9 mouse cellular contexts compared by ENCODE assay signal in genomic region chr15:4375031-4375422, GRCm38 (mm10). TPM values are rescaled to one million over a fixed set of nuclear protein-coding genes. Genes with fewer than 3 reads are reported as not detected.
DNase-seq lines count a peak whose midpoint lies in the region; ATAC-seq lines count a peak whose summit lies in the region.
"Had no signal": no experiment of that assay in that cellular context is flagged by ENCODE, and none has a peak within 500 bp of the region (broad histone marks: within the 10 kb centered on the region; RNA-seq: fewer than 3 reads in every experiment).

No protein-coding gene starts in this region.

- ATAC-seq in heart, embryonic 16.5 days (replicated peaks; ENCODE audit: extremely low read depth, insufficient read depth, low FRiP score), result no peak
- ATAC-seq in embryonic facial prominence, embryonic 12.5 days (ENCODE audit: insufficient number of reproducible peaks, insufficient read depth, low FRiP score, low TSS enrichment), result no peak
- ATAC-seq in hindbrain, embryonic 15.5 days (ENCODE audit: low FRiP score, low read depth), result peak; percentile 1; the same call in 1 of the 2 replicates
- peak; percentile 0; the same call in 1 of the 2 replicates for ATAC-seq in midbrain, embryonic 16.5 days

- H3K4me3 ChIP-seq in heart, embryonic 16.5 days (ENCODE audit: low read length), result peak overlapping the region; percentile 50
- H3K4me3 ChIP-seq in embryonic facial prominence, embryonic 12.5 days, result peak overlapping the region; percentile 43
- H3K4me3 ChIP-seq in hindbrain, embryonic 15.5 days, result peak overlapping the region; percentile 70
- peak overlapping the region; percentile 56 for H3K4me3 ChIP-seq in midbrain, embryonic 16.5 days (ENCODE audit: low read depth, low read length)

- H3K27me3 ChIP-seq in heart, embryonic 16.5 days (ENCODE audit: control insufficient read depth, insufficient read depth, low read length), result 0 out of 2 replicates have a peak, but pooled peaks cover 2% of the 10 kb centered on the region
- H3K27me3 ChIP-seq in embryonic facial prominence, embryonic 12.5 days, result peaks cover 7% of the 10 kb centered on the region; the same call in 1 of the 2 replicates
- no peaks in the 10 kb centered on the region for H3K27me3 ChIP-seq in hindbrain, embryonic 15.5 days
- H3K27me3 ChIP-seq in midbrain, embryonic 16.5 days (ENCODE audit: control insufficient read depth, insufficient read depth, low read depth, low read length), result no peaks in the 10 kb centered on the region

- no peaks in the 10 kb centered on the region for H3K9me3 ChIP-seq in heart, embryonic 16.5 days (replicated peaks; ENCODE audit: control insufficient read depth, low read length)
- no peaks in the 10 kb centered on the region for H3K9me3 ChIP-seq in embryonic facial prominence, embryonic 12.5 days
- H3K9me3 ChIP-seq in hindbrain, embryonic 15.5 days, result no peaks in the 10 kb centered on the region
- H3K9me3 ChIP-seq in midbrain, embryonic 16.5 days (replicated peaks; ENCODE audit: control insufficient read depth, low read length, poor library complexity, severe bottlenecking), result no peaks in the 10 kb centered on the region
- H3K9me3 ChIP-seq: G1E had no signal

- H3K36me3 ChIP-seq in heart, embryonic 16.5 days (ENCODE audit: control insufficient read depth, insufficient read depth), result no peaks in the 10 kb centered on the region
- H3K36me3 ChIP-seq in embryonic facial prominence, embryonic 12.5 days, result no peaks in the 10 kb centered on the region
- H3K36me3 ChIP-seq in hindbrain, embryonic 15.5 days, result no peaks in the 10 kb centered on the region
- no peaks in the 10 kb centered on the region for H3K36me3 ChIP-seq in midbrain, embryonic 16.5 days (ENCODE audit: control insufficient read depth, insufficient read depth, low read length)
- H3K36me3 ChIP-seq: G1E had no signal

- no peak for DNase-seq in heart, postnatal 4 days
- DNase-seq in cerebellum, postnatal 25 days, result no peak
- DNase-seq in layer of hippocampus, adult 8-10 months (ENCODE audit: low spot score in 2 of 2), result no peak
- DNase-seq in left cerebral cortex, postnatal 25 days (ENCODE audit: low spot score in 2 of 2), result no peak

- intact Hi-C loops in left cerebral cortex, postnatal 25 days (cut with DNase I), result no loop called here

- no peak overlapping the region for H3K27ac ChIP-seq in heart, embryonic 16.5 days (ENCODE audit: low read length)
- H3K27ac ChIP-seq in embryonic facial prominence, embryonic 12.5 days, result no peak overlapping the region
- peak overlapping the region; percentile 81 for H3K27ac ChIP-seq in hindbrain, embryonic 15.5 days (replicated peaks)
- peak overlapping the region; percentile 79 for H3K27ac ChIP-seq in midbrain, embryonic 16.5 days (ENCODE audit: low read length)

- H3K4me2 ChIP-seq in heart, embryonic 16.5 days (ENCODE audit: low read depth, low read length), result peak overlapping the region; percentile 73
- peak overlapping the region; percentile 79 for H3K4me2 ChIP-seq in embryonic facial prominence, embryonic 12.5 days (replicated peaks)
- peak overlapping the region; percentile 78 for H3K4me2 ChIP-seq in hindbrain, embryonic 15.5 days
- peak overlapping the region; percentile 65 for H3K4me2 ChIP-seq in midbrain, embryonic 16.5 days (ENCODE audit: low read length)

- no peaks in the 10 kb centered on the region for H3K4me1 ChIP-seq in heart, embryonic 16.5 days (ENCODE audit: control insufficient read depth, insufficient read depth, low read length)
- H3K4me1 ChIP-seq in embryonic facial prominence, embryonic 12.5 days, result no peaks in the 10 kb centered on the region
- H3K4me1 ChIP-seq in hindbrain, embryonic 15.5 days (replicated peaks), result peaks cover 9% of the 10 kb centered on the region; the same call in 1 of the 2 replicates
- H3K4me1 ChIP-seq in midbrain, embryonic 16.5 days (ENCODE audit: control insufficient read depth, insufficient read depth, low read length), result peaks cover 22% of the 10 kb centered on the region

- H3K9ac ChIP-seq in heart, embryonic 16.5 days (ENCODE audit: low read length), result no peak overlapping the region
- peak overlapping the region; percentile 37; the same call in 1 of the 2 replicates for H3K9ac ChIP-seq in embryonic facial prominence, embryonic 12.5 days
- peak overlapping the region; percentile 78 for H3K9ac ChIP-seq in hindbrain, embryonic 15.5 days
- H3K9ac ChIP-seq in midbrain, embryonic 16.5 days (ENCODE audit: low read depth, low read length), result peak overlapping the region; percentile 67

- 21% methylated on average over 6 of the region's 6 CpGs for WGBS in heart, embryonic 16.5 days
- WGBS in embryonic facial prominence, embryonic 12.5 days, result 24% methylated on average over 6 of the region's 6 CpGs
- 11% methylated on average over 6 of the region's 6 CpGs for WGBS in hindbrain, embryonic 15.5 days
- WGBS in midbrain, embryonic 16.5 days, result 9% methylated on average over 6 of the region's 6 CpGs

RNA-seq across cellular contexts. Expression of gene Plcxd3, which starts 0.3 kb away (rescaled TPM):
- polyA plus RNA-seq in heart, embryonic 16.5 days (2015; fragmentation: Nextera tagmentation; extraction: Ambion mirVana), result 0.33 and 0.37 TPM in 2 replicates
- total RNA-seq in heart, postnatal 4 days (2021), result under 1 TPM in 1 of 2 experiments, not detected in 1; 0.20 TPM
- polyA plus RNA-seq in embryonic facial prominence, embryonic 12.5 days (2016; fragmentation: Nextera tagmentation; extraction: Ambion mirVana), result 4.1 and 4.2 TPM in 2 replicates
- polyA plus RNA-seq in hindbrain, embryonic 15.5 days (2015; fragmentation: Nextera tagmentation; extraction: Ambion mirVana), result 82.5 and 88.7 TPM in 2 replicates
- 97.3 and 104 TPM in 2 replicates for polyA plus RNA-seq in midbrain, embryonic 16.5 days (2015; fragmentation: Nextera tagmentation; extraction: Ambion mirVana)
- total RNA-seq in layer of hippocampus, adult 8-10 months (2022), result 10 to 100 TPM; 22.9 to 28.6 (median 24.4) TPM
- 10 to 100 TPM; 37.4 to 37.7 TPM for total RNA-seq in left cerebral cortex, postnatal 25 days (2021)
- polyA plus RNA-seq: G1E had no signal

Comparison
In these comparisons a context has a peak if more than half of its experiments do, and no peak if none do; other contexts are left out.
1. ATAC-seq: peak in hindbrain, embryonic 15.5 days (single experiment) and midbrain, embryonic 16.5 days (single experiment); none in heart, embryonic 16.5 days (single experiment) and embryonic facial prominence, embryonic 12.5 days (single experiment).
2. H3K27ac ChIP-seq: peak in hindbrain, embryonic 15.5 days (single experiment) and midbrain, embryonic 16.5 days (single experiment); none in heart, embryonic 16.5 days (single experiment) and embryonic facial prominence, embryonic 12.5 days (single experiment).
3. RNA of gene Plcxd3, which starts 0.3 kb away (polyA plus RNA-seq): 97.3 to 104 TPM in midbrain, embryonic 16.5 days and 82.5 to 88.7 TPM in hindbrain, embryonic 15.5 days; 4.1 to 4.2 TPM in embryonic facial prominence, embryonic 12.5 days and 0.33 to 0.37 TPM in heart, embryonic 16.5 days; every median in the first group is over 10 times any median in the second.
4. Peak in every context shown above with its lines, with median percentiles within 50 percentile points of each other: H3K4me2 ChIP-seq and H3K4me3 ChIP-seq.